Comparison of ENCODE assay signal across 20 mouse cellular contexts in genomic region chr4:49169498-49169897, GRCm38 (mm10).
DNase-seq lines count a peak whose midpoint lies in the region; ATAC-seq lines count a peak whose summit lies in the region.
"Had no signal": no experiment of that assay in that cellular context is flagged by ENCODE, and none has a peak within 500 bp of the region (broad histone marks: within the 10 kb centered on the region; RNA-seq: fewer than 3 reads in every experiment).

No protein-coding gene starts in this region.

- no peaks in the 10 kb centered on the region for H3K4me1 ChIP-seq in heart, embryonic 11.5 days (ENCODE audit: control insufficient read depth, insufficient read depth, low read length)
- H3K4me1 ChIP-seq: hindbrain, embryonic 13.5 days had no signal

- no peaks in the 10 kb centered on the region for H3K9me3 ChIP-seq in heart, embryonic 11.5 days (replicated peaks; ENCODE audit: control insufficient read depth, low read length)
- H3K9me3 ChIP-seq: hindbrain, embryonic 13.5 days had no signal

- H3K9ac ChIP-seq in heart, embryonic 11.5 days (ENCODE audit: low read depth, low read length): no peak overlapping the region
- H3K9ac ChIP-seq: hindbrain, embryonic 13.5 days had no signal

- no peaks in the 10 kb centered on the region for H3K27me3 ChIP-seq in heart, embryonic 11.5 days (ENCODE audit: control insufficient read depth, insufficient read depth, low read length)
- H3K27me3 ChIP-seq: hindbrain, embryonic 13.5 days; Patski had no signal

- no peak overlapping the region for H3K4me3 ChIP-seq in heart, embryonic 11.5 days (ENCODE audit: low read depth, low read length)
- H3K4me3 ChIP-seq: erythroblast, embryonic 14.5 days; hindbrain, embryonic 13.5 days; myocyte had no signal

- no peaks in the 10 kb centered on the region for H3K36me3 ChIP-seq in heart, embryonic 11.5 days (ENCODE audit: control insufficient read depth, insufficient read depth, low read length)
- H3K36me3 ChIP-seq: hindbrain, embryonic 13.5 days had no signal

- H3K4me2 ChIP-seq in heart, embryonic 11.5 days: no peak overlapping the region
- H3K4me2 ChIP-seq: hindbrain, embryonic 13.5 days; liver, embryonic 11.5 days; midbrain, embryonic 11.5 days had no signal

- no peak for ATAC-seq in heart, embryonic 11.5 days (replicated peaks; ENCODE audit: insufficient number of reproducible peaks, low FRiP score, low TSS enrichment)
- ATAC-seq: forebrain, embryonic 16.5 days; Patski had no signal

- intact Hi-C loops in heart, postnatal 14 days (cut with DNase I): no loop called here

- peak; percentile 5 for DNase-seq in adrenal gland, adult 2 months
- no peak for DNase-seq in adrenal gland, postnatal 4 days (ENCODE audit: low spot score in 2 of 2)
- DNase-seq in heart, postnatal 14 days: peak; percentile 8 to 30
- peak; percentile 58 for DNase-seq in urinary bladder, postnatal 14 days (ENCODE audit: low spot score)
- no peak for DNase-seq in urinary bladder, postnatal 4 days (ENCODE audit: low spot score in 2 of 2)
- DNase-seq in thymus, adult 18-20 months: no peak
- DNase-seq in layer of hippocampus, postnatal 25 days (ENCODE audit: extremely low spot score in 1 of 2, low spot score in 1 of 2): no peak
- DNase-seq: cerebellum, postnatal 14 days; kidney, adult 11 months; kidney, postnatal 36 days; layer of hippocampus, postnatal 36 days; left cerebral cortex, postnatal 4 days had no signal

- H3K27ac ChIP-seq in heart, embryonic 11.5 days (ENCODE audit: low read depth, low read length): no peak overlapping the region
- H3K27ac ChIP-seq: hindbrain, embryonic 13.5 days had no signal

- 43% methylated on average over 1 of the region's 1 CpGs for whole genome bisulfite sequencing in heart, embryonic 11.5 days (ENCODE audit: insufficient replicate concordance)

Comparison
In these comparisons a context has a peak if more than half of its experiments do, and no peak if none do; other contexts are left out.
1. DNase-seq: peak in adrenal gland, adult 2 months (single experiment), heart, postnatal 14 days (2 of 2) and urinary bladder, postnatal 14 days (single experiment); none in adrenal gland, postnatal 4 days (0 of 2), urinary bladder, postnatal 4 days (0 of 2), thymus, adult 18-20 months (0 of 2) and layer of hippocampus, postnatal 25 days (0 of 2).